Comparison of ENCODE assay signal across 25 mouse cellular contexts in genomic region chr15:85182063-85182462, GRCm38 (mm10). TPM values are rescaled to one million over a fixed set of nuclear protein-coding genes. Genes with fewer than 3 reads are reported as not detected.
A peak's percentile ranks its signal among the peaks of the same experiment; 100 is the strongest.
DNase-seq lines count a peak whose midpoint lies in the region; ATAC-seq and TF ChIP-seq lines count a peak whose summit lies in the region.
"Had no signal": no experiment of that assay in that cellular context is flagged by ENCODE, and none has a peak within 500 bp of the region (broad histone marks: within the 10 kb centered on the region; RNA-seq: fewer than 3 reads in every experiment).

No protein-coding gene starts in this region.

- no peak overlapping the region for H3K27ac ChIP-seq in heart, embryonic 11.5 days (ENCODE audit: low read depth, low read length)
- H3K27ac ChIP-seq: embryonic facial prominence, embryonic 10.5 days; embryonic facial prominence, embryonic 12.5 days; forebrain, embryonic 13.5 days; forebrain, embryonic 15.5 days had no signal

- H3K27me3 ChIP-seq in heart, embryonic 11.5 days (ENCODE audit: control insufficient read depth, insufficient read depth, low read length), result no peaks in the 10 kb centered on the region
- H3K27me3 ChIP-seq: embryonic facial prominence, embryonic 12.5 days; forebrain, embryonic 13.5 days; forebrain, embryonic 15.5 days had no signal

- H3K4me2 ChIP-seq in heart, embryonic 11.5 days, result no peak overlapping the region
- H3K4me2 ChIP-seq: embryonic facial prominence, embryonic 12.5 days; forebrain, embryonic 13.5 days; forebrain, embryonic 15.5 days had no signal

- intact Hi-C loops in heart, postnatal 25 days (cut with DNase I), result no loop called here

- DNase-seq in heart, adult 11 months, result peak; percentile 93
- DNase-seq in heart, adult 9 months (ENCODE audit: low spot score in 2 of 2), result peak; percentile 41 to 53
- no peak for DNase-seq in heart, postnatal 25 days (ENCODE audit: low spot score)
- DNase-seq in lung, postnatal 25 days (ENCODE audit: low spot score), result peak; percentile 18
- DNase-seq in lung, adult 2 months, result no peak
- DNase-seq: adrenal gland, adult 8-10 months; adrenal gland, postnatal 14 days; adrenal gland, postnatal 36 days; B cell, adult 2 months; cerebellum, adult 11-12 months; cerebellum, adult 2 months; cerebellum, adult 9-10 months; cerebellum, postnatal 10 days; cerebellum, postnatal 25 days had no signal

- ATAC-seq in heart, embryonic 11.5 days (replicated peaks; ENCODE audit: insufficient number of reproducible peaks, low FRiP score, low TSS enrichment), result no peak
- ATAC-seq: activated CD4-positive, CD25-positive, alpha-beta regulatory T cell, adult 4 months; CD4-positive, CD25-positive, alpha-beta regulatory T cell, adult 4 months; forebrain, embryonic 13.5 days; forebrain, embryonic 15.5 days; Patski had no signal

- no peak overlapping the region for H3K4me3 ChIP-seq in heart, embryonic 11.5 days (ENCODE audit: low read depth, low read length)
- H3K4me3 ChIP-seq in lung, adult 2 months (replicated peaks; ENCODE audit: extremely low read depth, low read depth, low read length), result no peak overlapping the region
- H3K4me3 ChIP-seq: embryonic facial prominence, embryonic 10.5 days; embryonic facial prominence, embryonic 12.5 days; forebrain, embryonic 13.5 days; forebrain, embryonic 15.5 days had no signal

- H3K9me3 ChIP-seq in heart, embryonic 11.5 days (replicated peaks; ENCODE audit: control insufficient read depth, low read length), result no peaks in the 10 kb centered on the region
- H3K9me3 ChIP-seq: embryonic facial prominence, embryonic 10.5 days; embryonic facial prominence, embryonic 12.5 days; forebrain, embryonic 13.5 days; forebrain, embryonic 15.5 days had no signal

- no peak overlapping the region for H3K9ac ChIP-seq in heart, embryonic 11.5 days (ENCODE audit: low read depth, low read length)
- H3K9ac ChIP-seq: embryonic facial prominence, embryonic 12.5 days; forebrain, embryonic 13.5 days; forebrain, embryonic 15.5 days had no signal

- no peak for TF ChIP-seq POLR2A in lung, adult 2 months (IDR thresholded peaks at IDR 0.05; ENCODE audit: borderline replicate concordance, extremely low read depth, low read depth, low read length)

- peaks cover 22% of the 10 kb centered on the region for H3K4me1 ChIP-seq in heart, embryonic 11.5 days (ENCODE audit: control insufficient read depth, insufficient read depth, low read length)
- H3K4me1 ChIP-seq in lung, adult 2 months (ENCODE audit: control insufficient read depth, insufficient read depth, low read length), result no peaks in the 10 kb centered on the region

- WGBS in heart, embryonic 11.5 days (ENCODE audit: insufficient replicate concordance), result 79% methylated on average over 4 of the region's 4 CpGs
- 78% methylated on average over 4 of the region's 4 CpGs for WGBS in lung, adult 2 months

- H3K36me3 ChIP-seq in heart, embryonic 11.5 days (ENCODE audit: control insufficient read depth, insufficient read depth, low read length), result no peaks in the 10 kb centered on the region
- H3K36me3 ChIP-seq: embryonic facial prominence, embryonic 10.5 days; embryonic facial prominence, embryonic 12.5 days; forebrain, embryonic 15.5 days; G1E had no signal

- TF ChIP-seq CTCF in lung, adult 2 months (IDR thresholded peaks at IDR 0.05; ENCODE audit: insufficient read depth, low read length), result no peak

RNA-seq across cellular contexts. Expression of gene Fbln1, which starts 23.7 kb away (rescaled TPM):
- polyA plus RNA-seq in heart, embryonic 11.5 days (2014; fragmentation: Nextera tagmentation; extraction: Ambion mirVana), result 145 and 163 TPM in 2 replicates
- 10 to 100 TPM; 94.1 to 94.2 TPM for total RNA-seq in heart, postnatal 25 days (2021)
- 116 and 137 TPM in 2 replicates for polyA plus RNA-seq in lung, adult 2 months (2012; rRNA removed)
- polyA plus RNA-seq: CD4-positive, CD25-positive, alpha-beta regulatory T cell, adult 4 months; G1E had no signal

RNA-seq across cellular contexts. Expression of gene Ribc2, which starts 50.2 kb away (rescaled TPM):
- 0.14 and 0.21 TPM in 2 replicates for polyA plus RNA-seq in heart, embryonic 11.5 days (2014; fragmentation: Nextera tagmentation; extraction: Ambion mirVana)
- not detected for total RNA-seq in heart, postnatal 25 days (2021)
- 0.37 and 0.43 TPM in 2 replicates for polyA plus RNA-seq in lung, adult 2 months (2012; rRNA removed)
- total RNA-seq: adrenal gland, adult 18-20 months; adrenal gland, postnatal 14 days; adrenal gland, postnatal 36 days; CH12.LX; G1E had no signal
- polyA plus RNA-seq: activated CD4-positive, CD25-positive, alpha-beta regulatory T cell, adult 4 months; CD4-positive, CD25-positive, alpha-beta regulatory T cell, adult 4 months; G1E; Patski had no signal

RNA-seq across cellular contexts. Expression of gene Smc1b, which starts 50.3 kb away (rescaled TPM):
- polyA plus RNA-seq in heart, embryonic 11.5 days (2014; fragmentation: Nextera tagmentation; extraction: Ambion mirVana), result 0.11 TPM in 2 replicates
- not detected for total RNA-seq in heart, postnatal 25 days (2021)
- not detected in 2 replicates for polyA plus RNA-seq in lung, adult 2 months (2012; rRNA removed)
- total RNA-seq: adrenal gland, adult 18-20 months; adrenal gland, adult 8-10 months; CH12.LX had no signal
- polyA plus RNA-seq: activated CD4-positive, CD25-positive, alpha-beta regulatory T cell, adult 4 months; G1E had no signal

Comparison
In these comparisons a context has a peak if more than half of its experiments do, and no peak if none do; other contexts are left out.
1. DNase-seq: peak in heart, adult 11 months (single experiment), heart, adult 9 months (2 of 2) and lung, postnatal 25 days (single experiment); none in heart, postnatal 25 days (single experiment) and lung, adult 2 months (single experiment).